Mouse (Mus musculus) frontal cortex, postnatal 25 days (tissue): ENCODE measurements around the gene Slc35a1.

Source experiments
- DNase-seq, 2 experiments: peaks; one replicate each; pipeline ENCODE4 v3.0.0; 2022; ENCODE audit warnings: low spot score in 2 of 2

Gene Slc35a1

DNA sequence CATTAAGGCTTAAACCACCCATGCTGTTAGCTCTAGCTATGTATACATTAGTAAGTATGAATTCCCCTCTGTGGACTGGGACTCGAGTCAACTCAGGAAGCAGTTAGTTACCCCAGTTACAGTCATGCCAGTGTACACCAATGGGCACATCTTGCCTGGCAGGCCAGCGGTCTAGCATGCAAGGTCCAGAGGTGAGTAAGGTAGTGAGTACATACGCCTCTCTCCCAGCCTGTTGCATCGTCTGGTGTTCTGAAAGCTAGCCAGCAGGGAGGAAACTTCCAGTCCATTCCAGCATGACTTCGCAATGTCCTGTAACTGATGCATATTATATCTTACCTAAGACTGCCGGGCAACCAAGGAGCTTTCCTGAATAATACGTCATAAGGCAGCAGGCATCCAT is 34.1 kb downstream of the Slc35a1 start:
- DNase-seq: no peak

DNA sequence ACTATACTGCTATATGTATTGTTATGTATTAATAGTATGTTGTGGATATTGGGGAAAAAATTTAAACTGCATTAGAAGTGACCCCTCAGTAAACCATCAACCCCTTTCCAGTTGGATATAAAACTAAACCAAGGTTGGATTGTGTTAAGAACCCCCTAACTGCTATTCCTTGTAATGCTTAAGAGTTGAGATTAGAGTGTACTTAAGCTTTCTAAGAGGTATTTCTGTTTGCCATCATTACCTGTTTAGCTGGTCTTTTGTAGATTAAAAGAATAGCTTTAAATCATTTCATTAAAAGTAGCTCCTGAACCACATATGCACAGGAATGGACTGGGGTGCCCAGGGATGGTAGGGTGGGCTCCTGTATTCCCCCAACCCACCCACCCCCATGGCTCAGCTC is 42.5 kb downstream of the Slc35a1 start:
- no peak for DNase-seq

DNA sequence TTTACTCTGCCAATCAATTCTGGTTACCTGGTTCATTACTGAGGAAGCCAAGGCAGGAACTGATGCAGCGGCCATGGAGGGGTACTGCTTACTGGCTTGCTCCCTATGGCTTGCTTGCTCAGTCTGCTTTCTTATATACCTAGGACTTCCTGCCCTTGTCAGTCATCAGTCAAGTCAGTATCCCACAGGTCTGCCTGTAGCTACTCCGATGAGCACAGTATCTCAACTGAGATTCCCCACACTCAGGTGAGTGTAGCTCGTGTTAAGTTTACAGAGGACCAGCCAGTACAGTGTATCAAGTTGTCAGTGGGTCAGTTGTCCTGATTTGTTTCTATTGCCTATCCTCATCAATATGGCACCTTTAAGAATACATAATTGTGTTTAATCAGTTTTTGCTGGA is 46.5 kb downstream of the Slc35a1 start:
- no peak for DNase-seq

DNA sequence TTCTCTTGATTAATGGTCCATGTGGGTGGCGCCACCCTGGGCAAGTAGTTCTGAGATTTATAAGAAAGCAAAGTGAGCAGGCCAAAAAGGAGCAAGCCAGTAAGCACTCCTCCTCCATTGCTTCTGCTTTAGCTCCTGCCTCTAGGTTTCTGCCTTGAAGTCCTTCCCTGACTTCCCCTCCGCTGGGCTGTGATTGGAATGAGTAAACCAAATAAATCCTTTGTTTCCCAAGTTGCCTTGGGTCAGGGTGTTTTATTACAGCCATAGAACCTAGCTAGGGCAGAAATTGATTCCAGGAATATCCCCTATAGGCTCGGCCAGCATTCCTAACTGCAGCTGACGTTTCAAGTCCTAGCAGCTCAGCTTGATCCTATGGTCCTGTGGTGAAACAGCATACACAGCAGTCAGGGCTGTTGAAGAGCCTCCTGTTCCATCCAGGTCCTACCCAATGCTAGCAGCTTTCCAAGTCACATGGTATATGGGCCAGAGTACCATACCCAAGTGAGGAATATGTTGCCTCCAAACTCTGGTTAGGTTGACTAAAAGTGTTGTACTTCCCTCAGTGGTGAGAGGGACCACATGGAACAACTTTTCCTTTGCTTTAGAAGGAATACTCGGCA is 47.4 kb downstream of the Slc35a1 start:
- DNase-seq: no peak

DNA sequence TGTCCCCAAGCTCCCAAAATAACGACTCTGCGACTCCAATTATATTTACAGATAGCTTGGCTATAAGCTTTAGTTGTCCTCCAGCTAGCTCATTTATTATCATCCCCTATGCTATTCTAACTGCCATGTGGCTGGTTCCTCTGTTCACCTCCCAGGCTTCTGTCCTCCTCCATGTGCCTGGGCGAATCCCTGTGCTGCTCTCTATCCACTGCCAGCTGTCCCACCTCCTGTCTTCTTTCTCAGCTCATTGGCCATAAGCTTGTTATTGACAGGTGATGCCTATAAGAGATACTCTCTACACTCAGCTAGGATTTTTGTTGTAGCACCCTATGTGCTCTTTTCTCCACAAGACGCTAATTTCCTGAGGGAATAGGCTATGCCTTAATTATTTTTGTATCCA is 49.4 kb downstream of the Slc35a1 start:
- DNase-seq: no peak

DNA sequence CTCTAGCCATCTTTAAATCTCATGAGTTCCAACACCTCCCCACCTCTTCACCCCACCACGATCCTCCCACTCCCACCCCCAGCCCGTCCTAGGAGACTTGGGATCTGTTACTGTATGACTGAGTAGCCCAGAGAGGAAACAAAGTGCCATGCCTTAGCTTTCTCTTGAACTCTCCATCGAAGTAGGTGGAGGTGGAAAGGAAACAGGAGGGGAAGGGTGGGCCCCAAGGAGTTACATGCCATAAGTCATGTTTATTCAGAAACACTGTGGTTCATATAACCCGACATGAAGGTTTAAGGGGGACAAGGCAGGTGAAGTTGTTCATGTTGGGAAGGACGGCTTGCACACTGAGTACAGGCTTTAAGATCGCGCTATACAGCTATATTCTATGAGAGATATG is 49.9 kb downstream of the Slc35a1 start:
- DNase-seq: no peak

DNA sequence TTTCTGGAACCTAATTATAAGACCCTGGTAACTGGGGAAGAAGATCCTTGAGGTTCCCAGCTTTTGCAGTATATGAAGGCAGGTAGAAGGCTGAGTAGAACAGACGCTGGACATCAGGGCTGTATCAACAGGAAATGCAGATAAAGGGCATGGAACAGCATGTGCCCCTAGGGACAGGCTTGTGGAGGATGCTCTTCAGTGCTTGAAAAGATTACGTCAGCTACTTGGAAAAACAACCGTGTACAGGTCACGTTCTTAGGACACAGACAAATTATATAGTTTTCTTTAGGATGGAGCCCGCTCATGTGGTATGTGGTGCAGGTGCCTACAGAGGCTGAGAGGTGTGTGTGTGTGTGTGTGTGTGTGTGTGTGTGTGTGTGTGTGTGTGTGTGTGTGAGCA is 51.2 kb downstream of the Slc35a1 start:
- no peak for DNase-seq

DNA sequence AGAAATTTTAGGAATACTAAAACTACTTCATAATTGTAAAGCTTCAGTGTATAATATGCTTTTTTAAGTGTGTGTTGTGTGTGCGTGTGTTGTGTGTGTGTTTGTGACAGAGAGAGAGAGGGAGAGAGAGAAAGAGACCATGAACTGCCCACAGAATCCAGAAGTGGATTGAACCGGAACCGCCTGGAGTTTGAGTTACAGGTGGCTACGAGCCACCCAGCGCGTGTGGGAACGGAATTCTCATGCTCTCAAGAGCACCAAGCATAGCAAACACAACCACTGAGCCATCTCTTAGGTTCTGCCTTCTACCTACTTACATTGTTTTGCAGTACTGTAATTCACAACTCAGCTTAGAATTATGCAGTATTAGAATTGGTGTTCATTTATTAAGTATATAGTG is 53.1 kb downstream of the Slc35a1 start:
- no peak for DNase-seq

DNA sequence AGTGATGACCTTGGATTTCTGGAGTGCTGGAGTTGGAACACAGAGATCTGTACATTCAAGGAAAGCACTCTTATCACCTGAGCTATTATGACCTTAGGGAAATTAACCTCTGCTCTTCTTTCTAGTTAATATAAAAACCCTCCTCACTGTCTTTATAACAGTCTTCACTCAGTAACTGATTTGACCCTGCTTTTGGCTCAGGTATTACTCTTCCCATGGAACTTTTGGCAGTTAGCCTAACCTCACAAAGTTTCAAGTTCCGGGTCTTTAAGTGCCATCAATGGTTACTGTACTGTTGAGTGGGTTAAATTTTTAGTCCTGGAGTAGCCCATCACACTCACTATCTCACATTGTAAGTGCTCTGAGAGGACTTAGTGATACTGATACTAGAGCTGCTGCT is 57.3 kb downstream of the Slc35a1 start:
- DNase-seq: no peak

DNA sequence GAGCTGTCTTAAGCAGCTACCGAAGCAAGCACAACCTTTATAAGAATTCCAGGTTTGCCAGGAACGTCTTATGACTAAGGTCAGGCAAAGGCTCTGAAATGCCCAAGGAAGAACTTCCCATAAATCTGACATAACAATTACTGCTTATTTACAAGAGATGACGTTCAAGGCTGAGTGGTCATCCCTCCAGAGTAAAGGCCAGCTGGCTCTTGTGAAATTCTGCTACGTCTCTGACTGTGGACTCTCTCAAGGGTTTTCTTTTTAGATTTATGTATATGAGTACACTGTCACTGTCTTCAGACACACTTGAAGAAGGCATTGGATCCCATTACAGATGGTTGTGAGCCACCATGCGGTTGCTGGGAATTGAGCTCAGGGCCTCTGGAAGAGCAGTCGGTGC is 60.8 kb downstream of the Slc35a1 start:
- DNase-seq: no peak

DNA sequence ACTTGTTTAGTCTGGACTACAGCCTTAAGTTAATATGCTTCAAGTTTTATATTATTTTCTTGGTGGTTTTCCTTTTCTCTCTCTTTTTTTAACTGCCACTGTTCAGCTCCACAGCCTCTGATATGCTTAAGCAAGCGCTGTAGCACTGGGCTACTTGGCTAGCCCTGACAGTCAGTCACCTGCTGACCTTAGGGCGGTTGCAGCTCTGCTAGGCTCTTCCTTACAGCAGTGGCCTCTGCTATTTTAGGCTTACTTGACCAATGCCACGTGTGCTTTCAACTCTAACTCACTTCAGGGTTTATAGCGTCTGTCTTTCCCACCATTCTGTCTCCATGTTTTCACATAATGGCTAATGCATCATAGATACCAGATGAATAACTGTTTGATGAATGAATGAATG is 61.7 kb downstream of the Slc35a1 start:
- DNase-seq: no peak

DNA sequence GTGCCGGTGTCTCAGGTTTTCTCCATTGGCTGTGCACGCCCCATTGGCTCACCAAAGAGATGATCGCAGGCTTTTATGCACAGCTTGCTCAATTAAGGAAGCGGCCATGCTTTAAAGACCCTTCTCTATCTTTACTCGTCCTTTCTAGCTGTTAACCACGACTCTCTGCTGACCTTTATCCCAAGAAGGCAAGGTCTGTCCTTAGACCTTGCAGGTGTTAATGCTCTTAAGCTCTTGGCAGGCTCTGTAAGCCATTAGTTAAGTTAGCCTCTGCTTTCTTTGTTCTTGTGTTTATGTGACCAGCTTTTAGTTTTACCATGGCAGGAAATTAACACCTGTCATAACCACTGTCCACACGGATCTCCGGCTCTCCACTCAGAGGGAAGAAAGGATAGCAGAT is 71.1 kb downstream of the Slc35a1 start:
- DNase-seq: no peak

DNA sequence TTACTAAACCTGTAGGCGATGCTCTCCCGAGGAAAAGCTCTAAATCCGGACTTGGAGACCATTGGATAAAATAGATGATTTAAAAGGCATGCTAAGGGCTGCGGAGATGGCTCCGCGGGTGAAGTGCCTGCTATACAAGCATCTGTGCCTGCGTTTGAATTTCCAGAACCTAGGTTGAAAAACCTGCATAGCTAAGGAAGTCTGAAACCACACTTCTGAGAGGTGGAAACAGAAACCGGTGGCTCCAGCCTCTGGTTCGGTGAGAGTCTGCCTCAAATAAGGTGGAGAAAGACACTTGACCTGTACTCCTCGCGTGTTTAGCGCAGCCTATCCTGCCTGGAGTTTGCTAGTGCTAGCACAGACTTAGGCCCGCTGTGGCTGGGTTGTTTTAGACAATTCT is 71.9 kb downstream of the Slc35a1 start:
- DNase-seq: peak; percentile 21

DNA sequence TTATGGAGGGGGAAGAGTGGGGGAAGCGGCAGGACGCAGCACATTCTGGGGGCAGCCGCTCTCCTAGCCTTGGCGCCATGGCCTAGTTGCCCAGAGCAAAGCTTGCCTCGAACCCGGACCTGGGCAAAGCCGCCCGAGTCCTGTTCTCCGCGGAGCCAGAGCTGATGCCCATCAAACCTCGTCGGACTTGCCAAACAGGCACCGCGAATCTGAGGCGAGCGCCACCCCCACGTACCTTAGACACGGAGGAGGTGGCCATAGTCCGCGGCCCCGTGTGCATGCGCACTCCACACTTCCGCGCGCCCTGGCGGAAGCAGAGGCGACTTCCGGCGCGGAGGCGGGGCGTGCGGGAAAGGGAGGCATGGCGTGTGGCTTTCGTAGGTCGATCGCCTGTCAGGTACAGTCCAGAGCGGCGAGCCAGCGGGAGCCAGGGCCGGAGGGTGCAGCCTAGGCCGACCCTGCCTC is 72.6 kb downstream of the Slc35a1 start, which contains the start of the genes Orc3 and Rars2:
Gene Orc3 (minus strand): TSS at position 315 of the 465 bp plus-strand sequence.
Gene Rars2 (plus strand): TSS at position 328 of the 465 bp plus-strand sequence.
- DNase-seq: peak; percentile 80 to 91

DNA sequence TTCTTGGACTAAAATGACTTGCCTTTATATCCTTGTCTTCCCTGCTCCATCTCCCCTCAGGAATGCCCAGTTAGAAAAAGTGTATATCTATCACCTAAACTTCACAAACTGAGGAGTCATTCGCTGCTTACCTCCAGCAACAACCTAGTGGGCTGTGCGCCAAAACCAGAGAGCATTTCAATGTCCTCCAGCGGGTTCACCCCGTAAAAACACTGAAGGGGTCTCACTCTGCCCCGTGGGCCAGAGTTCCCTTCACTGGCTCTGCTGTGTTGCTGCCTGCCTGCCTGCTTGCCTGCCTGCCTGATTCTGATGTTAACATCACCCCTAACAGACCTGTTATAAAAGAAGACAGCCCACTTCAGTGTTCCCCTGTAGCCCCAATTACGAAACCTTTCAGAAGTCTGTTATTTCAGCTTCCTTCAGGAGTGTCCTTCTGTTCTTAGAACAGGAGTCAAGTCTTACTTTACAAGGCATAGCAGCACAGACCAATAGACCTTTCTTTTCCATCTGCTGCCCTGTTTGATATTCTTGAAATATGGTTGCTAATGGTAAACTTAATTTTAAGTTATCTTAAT is 73.6 kb downstream of the Slc35a1 start:
- DNase-seq: no peak
